Mouse (Mus musculus): ENCODE results near the gene Kcnj10.

Kcnj10 gene

GRCm38 (mm10) chr1:172387246-172387645 is 46.2 kb downstream of the Kcnj10 start:
- no peak for DNase-seq

GRCm38 (mm10) chr1:172390769-172391168 is 49.8 kb downstream of the Kcnj10 start:
- no peak for DNase-seq

GRCm38 (mm10) chr1:172391807-172392581 is 51.0 kb downstream of the Kcnj10 start:
- DNase-seq, result peak in 1 of 2 experiments; percentile 50

- no peak for DNase-seq
Measured at GRCm38 (mm10) chr1:172392643-172393170, 51.7 kb downstream of the Kcnj10 start.

GRCm38 (mm10) chr1:172393739-172394138 is 52.7 kb downstream of the Kcnj10 start:
- DNase-seq, result no peak

GRCm38 (mm10) chr1:172396996-172397752 is 56.2 kb downstream of the Kcnj10 start:
- no peak for DNase-seq

GRCm38 (mm10) chr1:172406077-172406706 is 65.2 kb downstream of the Kcnj10 start:
- no peak for DNase-seq

GRCm38 (mm10) chr1:172408996-172409395 is 68.0 kb downstream of the Kcnj10 start:
- peak in 1 of 2 experiments; percentile 49 for DNase-seq

GRCm38 (mm10) chr1:172409431-172409830 is 68.4 kb downstream of the Kcnj10 start:
- no peak for DNase-seq

GRCm38 (mm10) chr1:172410806-172411205 is 69.8 kb downstream of the Kcnj10 start:
- DNase-seq, result peak; percentile 74 to 89

GRCm38 (mm10) chr1:172412204-172412603 is 71.2 kb downstream of the Kcnj10 start:
- peak; percentile 71 to 91 for DNase-seq

GRCm38 (mm10) chr1:172413491-172414230 is 72.7 kb downstream of the Kcnj10 start:
- peak in 1 of 2 experiments; percentile 32 for DNase-seq

- DNase-seq, result no peak
Measured at GRCm38 (mm10) chr1:172414231-172414585, 73.2 kb downstream of the Kcnj10 start.

GRCm38 (mm10) chr1:172415061-172415460 is 74.1 kb downstream of the Kcnj10 start:
- DNase-seq, result no peak

- no peak for DNase-seq
Measured at GRCm38 (mm10) chr1:172418173-172418572, 77.2 kb downstream of the Kcnj10 start.

GRCm38 (mm10) chr1:172418642-172419041 is 77.6 kb downstream of the Kcnj10 start:
- no peak for DNase-seq

- DNase-seq, result no peak
Measured at GRCm38 (mm10) chr1:172420181-172420580, 79.2 kb downstream of the Kcnj10 start.

GRCm38 (mm10) chr1:172423393-172423792 is 82.4 kb downstream of the Kcnj10 start:
- DNase-seq, result no peak

Measured in kidney, postnatal 36 days (tissue).